Mouse (Mus musculus) myocyte (in vitro differentiated cells): ENCODE results near the gene Stk25.

ENCODE experiments used
- E2F4 ChIP-seq: IDR thresholded peaks from one replicate; pipeline ENCODE4 v1.6.1; 2011; ENCODE audit warnings: mild to moderate bottlenecking, control low read depth, moderate library complexity; ENCODE audit not compliant: insufficient read depth
- POLR2A ChIP-seq: IDR thresholded peaks from one replicate; pipeline ENCODE4 v1.6.1; 2011; ENCODE audit warnings: low read depth, mild to moderate bottlenecking, control low read depth, moderate library complexity; ENCODE audit not compliant: insufficient read length
- TCF3 ChIP-seq: IDR thresholded peaks from one replicate; pipeline ENCODE4 v1.6.1; 2011; ENCODE audit warnings: low read depth, control low read depth; ENCODE audit not compliant: insufficient read length

DNA sequence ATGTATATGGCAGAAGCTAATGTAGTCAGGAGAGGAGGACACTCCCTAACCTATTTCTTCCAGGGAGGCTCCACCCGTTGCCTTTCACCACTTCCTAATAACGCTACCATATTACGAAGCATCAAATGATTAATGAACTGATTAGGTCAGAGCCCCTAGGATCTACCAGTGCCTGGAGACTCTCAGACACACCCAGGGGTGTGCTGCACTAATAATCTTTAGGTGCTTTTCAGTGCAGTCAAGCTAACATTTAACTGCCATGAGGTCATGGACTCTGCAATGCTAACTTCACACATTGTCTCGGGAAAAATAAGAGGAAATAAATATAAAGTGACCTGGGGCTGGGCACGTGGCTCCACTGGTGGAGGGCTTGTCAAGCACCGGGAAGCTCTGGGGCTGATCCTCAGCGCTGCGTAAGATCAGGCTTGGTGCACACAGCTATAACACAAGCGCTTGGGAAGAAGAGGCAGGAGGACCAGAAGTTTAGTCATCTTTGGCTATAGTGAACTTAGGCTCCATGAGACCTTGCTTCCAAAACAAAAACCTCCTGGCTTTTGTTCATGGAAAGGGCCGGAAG, 45.1 kb upstream of the Stk25 start:
- no peak for TF ChIP-seq TCF3
- no peak for TF ChIP-seq POLR2A
- no peak for TF ChIP-seq E2F4
